Mouse (Mus musculus) midbrain, embryonic 12.5 days (tissue): ENCODE measurements around the gene Tmem132a. TPM values are rescaled to one million over a fixed set of nuclear protein-coding genes. Genes with fewer than 3 reads are reported as not detected.

Source experiments
- ATAC-seq: fragments of 200-750 bp; cut with Nextera tagmentation; 2 replicates; pipeline ENCODE4 v1.8.0; 2017; ENCODE audit warnings: low read depth, moderate TSS enrichment, moderate library complexity; ENCODE audit not compliant: low FRiP score
- H3K27ac ChIP-seq: fragments of 300-500 bp; sonication (generic); replicated peaks from 2 replicates; pipeline ENCODE4 v1.5.1; 2016; ENCODE audit warnings: mild to moderate bottlenecking
- H3K27me3 ChIP-seq: fragments of 300-500 bp; sonication (generic); 2 replicates; pipeline ENCODE4 v1.6.1; 2016; ENCODE audit warnings: mild to moderate bottlenecking
- H3K36me3 ChIP-seq: fragments of 300-500 bp; sonication (generic); 2 replicates; pipeline ENCODE4 v1.6.1; 2016
- H3K4me1 ChIP-seq: fragments of 300-500 bp; sonication (generic); 2 replicates; pipeline ENCODE4 v1.6.1; 2016
- H3K4me2 ChIP-seq: fragments of 300-500 bp; sonication (generic); replicated peaks from 2 replicates; pipeline ENCODE4 v1.6.1; 2016; ENCODE audit warnings: mild to moderate bottlenecking, moderate library complexity
- H3K4me3 ChIP-seq: fragments of 300-500 bp; sonication (generic); 2 replicates; pipeline ENCODE4 v1.5.1; 2016; ENCODE audit warnings: mild to moderate bottlenecking
- H3K9ac ChIP-seq: fragments of 300-500 bp; sonication (generic); replicated peaks from 2 replicates; pipeline ENCODE4 v1.6.1; 2016; ENCODE audit warnings: mild to moderate bottlenecking, moderate library complexity
- H3K9me3 ChIP-seq: fragments of 300-500 bp; sonication (generic); 2 replicates; pipeline ENCODE4 v1.6.1; 2016; ENCODE audit warnings: mild to moderate bottlenecking
- WGBS: fragments of 180-500 bp; shearing (Covaris S2); methylation state at CpG from one replicate; pipeline ENCODE4 v1.1.7; 2016; 5-methylcytosine and 5-hydroxymethylcytosine counted together
- polyA plus RNA-seq: library from polyadenylated mRNA; unstranded; fragments of >200 nt; fragmentation: Nextera tagmentation; extraction: Ambion mirVana; gene quantifications from 2 replicates; pipeline ENCODE4 v1.2.1, GENCODE M21; 2016

The Tmem132a gene
- polyA plus RNA-seq = 146 and 150 TPM in 2 replicates

GRCm38 (mm10) chr19:10869886-10870527 lies at the start of gene Tmem132a:
Gene Tmem132a (minus strand): TSS chr19:10869940.
- H3K4me2 ChIP-seq = peak within 1 kb of the TSS; percentile 91
- no peaks in the 10 kb centered on the region for H3K9me3 ChIP-seq
- H3K27ac ChIP-seq = peak within 1 kb of the TSS; percentile 90
- peaks cover 58% of the 10 kb centered on the region for H3K36me3 ChIP-seq
- H3K4me1 ChIP-seq = peaks cover 29% of the 10 kb centered on the region
- peak within 1 kb of the TSS; percentile 92 for H3K9ac ChIP-seq
- ATAC-seq = no peak; the same call in 1 of the 2 replicates
- 2% methylated on average over 8 of the region's 8 CpGs for WGBS
- no peaks in the 10 kb centered on the region for H3K27me3 ChIP-seq
- H3K4me3 ChIP-seq = peak within 1 kb of the TSS; percentile 86

GRCm38 (mm10) chr19:10918321-10918991 lies 48.7 kb upstream of the Tmem132a start:
- no peaks in the 10 kb centered on the region for H3K27me3 ChIP-seq
- H3K36me3 ChIP-seq = no peaks in the 10 kb centered on the region
- 90% methylated on average over 10 of the region's 10 CpGs for WGBS
- no peaks in the 10 kb centered on the region for H3K4me1 ChIP-seq
- no peak overlapping the region for H3K27ac ChIP-seq
- no peaks in the 10 kb centered on the region for H3K9me3 ChIP-seq
- H3K4me3 ChIP-seq = no peak overlapping the region
- no peak for ATAC-seq
- no peak overlapping the region for H3K9ac ChIP-seq
- H3K4me2 ChIP-seq = no peak overlapping the region

- 69% methylated on average over 5 of the region's 5 CpGs for WGBS
- Histone ChIP-seq H3K9ac (no peak overlapping the region), H3K27me3 (no peaks in the 10 kb centered on the region), H3K36me3 (no peaks in the 10 kb centered on the region), H3K27ac (no peak overlapping the region), H3K4me3 (no peak overlapping the region), H3K4me1 (no peaks in the 10 kb centered on the region), H3K9me3 (no peaks in the 10 kb centered on the region), H3K4me2 (no peak overlapping the region)
- no peak for ATAC-seq
Observed at GRCm38 (mm10) chr19:10916506-10916905, 46.8 kb upstream of the Tmem132a start.

GRCm38 (mm10) chr19:10914870-10915269 lies 45.1 kb upstream of the Tmem132a start:
- ATAC-seq = no peak
- no peaks in the 10 kb centered on the region for H3K27me3 ChIP-seq
- H3K9ac ChIP-seq = no peak overlapping the region
- H3K4me1 ChIP-seq = no peaks in the 10 kb centered on the region
- WGBS = 100% methylated on average over 2 of the region's 2 CpGs
- no peaks in the 10 kb centered on the region for H3K9me3 ChIP-seq
- H3K27ac ChIP-seq = no peak overlapping the region
- H3K4me3 ChIP-seq = no peak overlapping the region
- no peak overlapping the region for H3K4me2 ChIP-seq
- no peaks in the 10 kb centered on the region for H3K36me3 ChIP-seq

GRCm38 (mm10) chr19:10914291-10914690 lies 44.6 kb upstream of the Tmem132a start:
- Histone ChIP-seq H3K36me3 (no peaks in the 10 kb centered on the region), H3K27ac (no peak overlapping the region), H3K27me3 (no peaks in the 10 kb centered on the region), H3K9ac (no peak overlapping the region), H3K4me2 (no peak overlapping the region), H3K4me1 (no peaks in the 10 kb centered on the region), H3K9me3 (no peaks in the 10 kb centered on the region), H3K4me3 (no peak overlapping the region)
- WGBS = 82% methylated on average over 7 of the region's 7 CpGs
- ATAC-seq = no peak

GRCm38 (mm10) chr19:10909087-10909721 lies 39.5 kb upstream of the Tmem132a start:
- no peak overlapping the region for H3K4me2 ChIP-seq
- ATAC-seq = no peak
- H3K27me3 ChIP-seq = no peaks in the 10 kb centered on the region
- H3K4me1 ChIP-seq = no peaks in the 10 kb centered on the region
- WGBS = 82% methylated on average over 6 of the region's 6 CpGs
- H3K9ac ChIP-seq = no peak overlapping the region
- peaks cover 44% of the 10 kb centered on the region for H3K36me3 ChIP-seq
- 0 out of 2 replicates have a peak overlapping the region, but pooled peaks have one; percentile 20 for H3K27ac ChIP-seq
- no peak overlapping the region for H3K4me3 ChIP-seq
- no peaks in the 10 kb centered on the region for H3K9me3 ChIP-seq

GRCm38 (mm10) chr19:10907891-10908290 lies 38.2 kb upstream of the Tmem132a start:
- Histone ChIP-seq H3K36me3 (peaks cover 57% of the 10 kb centered on the region), H3K9me3 (no peaks in the 10 kb centered on the region), H3K9ac (no peak overlapping the region), H3K4me2 (no peak overlapping the region), H3K27ac (no peak overlapping the region), H3K4me1 (no peaks in the 10 kb centered on the region), H3K27me3 (no peaks in the 10 kb centered on the region), H3K4me3 (no peak overlapping the region)
- no peak for ATAC-seq
- 63% methylated on average over 3 of the region's 3 CpGs for WGBS

- Histone ChIP-seq H3K9me3 (no peaks in the 10 kb centered on the region), H3K27ac (no peak overlapping the region), H3K4me3 (no peak overlapping the region), H3K4me1 (no peaks in the 10 kb centered on the region), H3K9ac (no peak overlapping the region), H3K36me3 (peaks cover 79% of the 10 kb centered on the region), H3K27me3 (no peaks in the 10 kb centered on the region), H3K4me2 (no peak overlapping the region)
- 84% methylated on average over 5 of the region's 5 CpGs for WGBS
- no peak for ATAC-seq
Observed at GRCm38 (mm10) chr19:10905728-10906000, 35.9 kb upstream of the Tmem132a start.

- WGBS = 68% methylated on average over 7 of the region's 7 CpGs
- Histone ChIP-seq H3K4me3 (no peak overlapping the region), H3K27me3 (no peaks in the 10 kb centered on the region), H3K4me1 (no peaks in the 10 kb centered on the region), H3K36me3 (peaks cover 85% of the 10 kb centered on the region), H3K9ac (no peak overlapping the region), H3K9me3 (no peaks in the 10 kb centered on the region), H3K4me2 (no peak overlapping the region), H3K27ac (no peak overlapping the region)
- ATAC-seq = peak; percentile 39; the same call in 1 of the 2 replicates
Observed at GRCm38 (mm10) chr19:10904927-10905727, 35.4 kb upstream of the Tmem132a start.

GRCm38 (mm10) chr19:10904512-10904911 lies 34.8 kb upstream of the Tmem132a start:
- WGBS = 92% methylated on average over 5 of the region's 5 CpGs
- no peak overlapping the region for H3K4me3 ChIP-seq
- H3K9me3 ChIP-seq = no peaks in the 10 kb centered on the region
- no peaks in the 10 kb centered on the region for H3K27me3 ChIP-seq
- H3K27ac ChIP-seq = no peak overlapping the region
- no peaks in the 10 kb centered on the region for H3K4me1 ChIP-seq
- H3K4me2 ChIP-seq = no peak overlapping the region
- peaks cover 91% of the 10 kb centered on the region for H3K36me3 ChIP-seq
- no peak overlapping the region for H3K9ac ChIP-seq
- ATAC-seq = no peak

GRCm38 (mm10) chr19:10901046-10901445 lies 31.3 kb upstream of the Tmem132a start:
- H3K36me3 ChIP-seq = peaks cover 87% of the 10 kb centered on the region
- peaks cover 12% of the 10 kb centered on the region for H3K4me1 ChIP-seq
- H3K27me3 ChIP-seq = no peaks in the 10 kb centered on the region
- H3K9ac ChIP-seq = no peak overlapping the region
- no peak overlapping the region for H3K27ac ChIP-seq
- 95% methylated on average over 5 of the region's 5 CpGs for WGBS
- no peaks in the 10 kb centered on the region for H3K9me3 ChIP-seq
- ATAC-seq = no peak
- H3K4me3 ChIP-seq = no peak overlapping the region
- no peak overlapping the region for H3K4me2 ChIP-seq

GRCm38 (mm10) chr19:10900315-10900714 lies 30.6 kb upstream of the Tmem132a start:
- no peaks in the 10 kb centered on the region for H3K27me3 ChIP-seq
- ATAC-seq = no peak
- no peak overlapping the region for H3K4me2 ChIP-seq
- H3K4me3 ChIP-seq = no peak overlapping the region
- 91% methylated on average over 6 of the region's 6 CpGs for WGBS
- H3K4me1 ChIP-seq = peaks cover 16% of the 10 kb centered on the region
- H3K36me3 ChIP-seq = peaks cover 80% of the 10 kb centered on the region
- no peaks in the 10 kb centered on the region for H3K9me3 ChIP-seq
- no peak overlapping the region for H3K9ac ChIP-seq
- no peak overlapping the region for H3K27ac ChIP-seq
